Mouse (Mus musculus) cortical plate, adult 2 months (tissue): ENCODE measurements around the gene Il23r. TPM values are rescaled to one million over a fixed set of nuclear protein-coding genes. Genes with fewer than 3 reads are reported as not detected.
"Not testable (repeated sequence)": the region's sequence is repeated elsewhere in the genome, so short reads cannot be mapped to it uniquely, and the experiment has no call there.

ENCODE experiments used
- H3K27ac ChIP-seq: fragments of 200-500 bp; 2 replicates; pipeline ENCODE4 v1.5.1; 2012; ENCODE audit warnings: low read length, control low read depth, inconsistent platforms; ENCODE audit not compliant: insufficient read depth
- H3K4me1 ChIP-seq: fragments of 200-500 bp; 2 replicates; pipeline ENCODE4 v1.6.1; 2011; ENCODE audit warnings: low read length; ENCODE audit not compliant: control insufficient read depth, insufficient read depth
- H3K4me3 ChIP-seq: fragments of 200-500 bp; 2 replicates; pipeline ENCODE4 v1.5.1; 2011; ENCODE audit warnings: mild to moderate bottlenecking, low read length, control low read depth; ENCODE audit not compliant: insufficient read depth
- CTCF ChIP-seq: fragments of 200-500 bp; IDR thresholded peaks from 2 replicates; pipeline ENCODE4 v1.5.1; 2011; ENCODE audit warnings: mild to moderate bottlenecking, control low read depth, low read length; ENCODE audit not compliant: insufficient read depth; ENCODE audit errors: extremely low read depth
- POLR2A ChIP-seq: fragments of 200-500 bp; IDR thresholded peaks from 2 replicates; pipeline ENCODE4 v1.6.1; 2011; ENCODE audit warnings: mild to moderate bottlenecking, low read length, control low read depth; ENCODE audit not compliant: insufficient read depth; ENCODE audit errors: extremely low read depth
- polyA plus RNA-seq: library from polyadenylated mRNA; depleted of rRNA; stranded (reverse); fragments of >200 nt; gene quantifications from 2 replicates; pipeline ENCODE4 v1.2.3, GENCODE M21; 2012; rRNA removed

Gene Il23r
- polyA plus RNA-seq = not detected in 2 replicates

DNA sequence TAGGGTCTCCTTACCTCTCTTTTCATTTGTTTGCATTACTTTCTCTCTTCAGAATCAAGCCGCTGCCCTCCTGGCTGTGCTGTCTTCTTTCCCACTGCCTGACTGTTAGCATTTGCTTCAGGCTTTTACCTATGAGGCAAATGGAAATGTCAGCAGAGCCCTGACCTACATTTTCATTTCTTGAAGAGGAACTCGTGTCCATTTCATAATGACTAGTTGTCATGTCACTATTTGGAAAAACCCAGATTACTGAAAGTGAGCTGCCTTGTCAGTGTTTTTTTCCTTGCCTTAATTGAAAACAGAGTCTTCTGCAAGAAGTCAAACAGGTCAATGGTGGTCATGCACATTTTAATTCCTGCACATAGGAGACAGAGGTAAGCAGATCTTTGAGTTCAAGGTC is at the start of gene Il23r:
TSS of gene Il23r (minus strand) at position 101 of the 400 bp plus-strand sequence.
- no peaks in the 10 kb centered on the region for H3K4me1 ChIP-seq
- no peak within 1 kb of the TSS for H3K27ac ChIP-seq
- no peak within 1 kb of the TSS for H3K4me3 ChIP-seq
- no peak for TF ChIP-seq POLR2A
- TF ChIP-seq CTCF = no peak

DNA sequence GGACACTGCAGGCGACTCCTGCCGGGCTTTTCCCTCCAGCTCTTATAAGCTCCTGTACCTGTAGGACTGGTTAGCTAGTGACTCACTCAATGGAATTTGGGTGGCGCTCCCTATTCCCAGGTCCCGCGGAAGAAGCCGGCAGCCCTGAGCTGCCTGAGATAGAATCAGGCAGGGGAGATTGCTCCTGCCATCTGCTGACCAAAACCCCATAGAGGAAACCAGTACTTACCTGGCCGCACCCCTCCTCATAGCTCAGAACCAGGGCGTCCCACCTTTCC is 44.1 kb upstream of the Il23r start, which contains the start of gene Tacstd2:
TSS of gene Tacstd2 (minus strand) at position 20 of the 278 bp plus-strand sequence.
- TF ChIP-seq POLR2A (no peak), CTCF (no peak)
- Histone ChIP-seq H3K4me3 (peak within 1 kb of the TSS; percentile 10), H3K27ac (no peak within 1 kb of the TSS), H3K4me1 (no peaks in the 10 kb centered on the region)

DNA sequence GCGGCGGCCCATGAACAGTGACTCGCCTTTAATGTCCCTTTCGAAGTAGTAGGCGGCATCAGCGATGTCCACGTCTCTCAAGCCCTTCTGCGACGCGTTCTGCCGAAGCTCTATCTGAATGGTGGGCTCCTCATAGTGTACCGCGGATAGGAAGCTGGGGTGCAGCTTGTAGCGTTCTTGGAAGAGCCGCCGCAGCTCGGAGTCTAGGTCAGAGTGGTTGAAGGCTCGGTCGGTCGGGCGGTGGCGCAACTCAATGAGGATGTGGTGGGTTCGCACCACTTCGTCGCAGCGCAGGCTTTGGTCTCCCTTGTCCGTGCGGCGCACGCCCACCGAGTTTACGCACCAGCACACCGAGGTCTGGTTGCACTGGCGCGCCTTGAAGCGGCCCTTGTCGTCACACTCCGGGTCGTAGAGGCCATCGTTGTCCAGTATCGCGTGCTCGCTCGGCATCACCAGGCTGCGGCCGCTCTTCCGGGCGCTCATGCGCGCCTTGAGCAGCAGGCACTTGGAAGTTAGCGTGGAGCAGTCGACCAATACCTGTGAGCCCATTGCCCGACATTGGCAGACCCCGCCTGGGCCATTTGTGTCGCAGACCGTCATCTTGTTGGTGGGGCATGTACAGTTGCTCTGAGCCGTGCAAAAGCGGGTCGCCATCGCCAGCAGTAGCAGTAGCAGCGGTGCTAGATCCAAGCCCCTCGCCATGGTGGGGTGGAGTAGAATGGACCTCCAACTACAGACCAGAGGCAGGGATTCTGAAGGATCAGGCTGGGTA is 43.5 kb upstream of the Il23r start:
- no peak for TF ChIP-seq CTCF
- TF ChIP-seq POLR2A = no peak
- H3K4me3 ChIP-seq = peak overlapping the region; percentile 10
- H3K4me1 ChIP-seq = no peaks in the 10 kb centered on the region
- H3K27ac ChIP-seq = no peak overlapping the region

DNA sequence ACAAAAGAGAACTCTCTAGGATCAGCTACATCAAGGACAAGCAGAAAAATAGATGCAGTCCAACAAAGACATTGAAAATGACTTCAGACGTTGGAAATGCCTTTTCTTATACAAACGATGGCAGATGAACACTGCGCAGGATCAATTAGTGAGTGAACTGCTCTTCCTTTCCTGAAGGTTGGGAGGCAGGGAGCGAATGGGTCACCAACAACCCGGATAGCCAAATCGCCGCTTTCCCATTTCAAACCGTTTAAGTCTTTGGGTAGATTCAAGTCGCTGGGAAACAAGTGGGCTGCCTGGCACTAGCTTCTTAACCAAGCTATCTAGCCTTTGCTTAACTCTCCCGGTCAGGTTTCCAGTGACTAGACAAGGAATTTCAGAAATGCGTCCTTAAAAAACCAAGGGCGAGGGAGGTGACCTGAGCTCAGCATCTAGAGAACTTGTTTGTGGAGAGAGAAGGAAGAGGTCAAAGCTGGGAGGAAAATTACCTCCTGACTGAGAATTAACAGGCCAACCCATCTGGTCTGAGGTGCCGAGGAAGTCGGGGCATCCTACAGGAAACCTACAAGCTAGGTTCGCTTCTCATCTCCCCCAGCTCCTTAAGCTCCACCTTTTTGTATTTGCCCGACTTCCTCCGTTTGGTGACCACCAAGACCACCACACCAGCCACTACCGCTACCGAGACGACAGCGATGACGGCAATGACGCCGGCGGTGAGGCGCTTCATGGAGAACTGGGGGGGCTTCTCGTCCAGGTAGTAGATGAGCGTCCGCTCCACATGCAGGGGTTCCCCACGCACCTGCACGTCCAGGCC is 42.7 kb upstream of the Il23r start:
- H3K27ac ChIP-seq = no peak overlapping the region
- TF ChIP-seq POLR2A (no peak), CTCF (no peak)
- no peaks in the 10 kb centered on the region for H3K4me1 ChIP-seq
- H3K4me3 ChIP-seq = peak overlapping the region; percentile 10

DNA sequence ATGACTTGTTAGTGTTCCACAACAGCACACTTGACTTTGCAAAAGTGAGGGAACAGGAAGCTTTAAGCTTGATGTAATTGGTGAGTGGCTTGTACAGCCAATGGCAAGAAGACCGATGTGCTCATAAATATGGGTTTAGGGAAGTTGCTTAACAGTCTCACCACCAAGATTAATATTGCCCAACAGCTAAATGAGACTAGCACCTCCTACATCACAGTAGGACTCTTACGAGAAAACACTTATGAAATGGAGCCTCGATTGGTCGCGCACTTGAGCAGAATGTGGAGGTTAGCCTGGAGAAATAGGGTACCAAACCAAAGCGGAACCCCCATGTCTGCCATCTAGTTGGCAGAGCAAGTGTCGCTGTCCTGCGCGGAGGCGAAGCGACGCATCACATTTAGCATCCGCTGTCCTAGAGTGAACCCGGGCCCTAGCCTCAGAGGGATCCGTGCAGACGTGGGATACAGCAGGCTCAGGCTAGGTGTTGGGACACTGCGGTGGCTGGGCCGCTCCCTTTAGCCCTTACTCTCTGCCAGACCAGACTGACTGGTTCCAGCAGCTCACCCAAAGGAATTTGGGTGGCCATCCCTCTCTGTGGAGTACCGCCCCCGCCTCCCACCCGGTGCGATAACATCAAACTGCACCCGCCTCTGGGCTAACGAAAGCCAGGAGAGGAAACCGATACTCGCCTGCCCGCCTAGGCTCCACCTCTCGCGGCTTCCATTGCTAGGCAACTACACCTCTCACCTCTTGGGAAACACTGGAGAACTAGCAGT is 41.2 kb upstream of the Il23r start:
- TF ChIP-seq POLR2A = no peak
- TF ChIP-seq CTCF = no peak
- Histone ChIP-seq H3K4me1 (no peaks in the 10 kb centered on the region), H3K4me3 (peak overlapping the region; percentile 4; the same call in 1 of the 2 replicates), H3K27ac (no peak overlapping the region)

DNA sequence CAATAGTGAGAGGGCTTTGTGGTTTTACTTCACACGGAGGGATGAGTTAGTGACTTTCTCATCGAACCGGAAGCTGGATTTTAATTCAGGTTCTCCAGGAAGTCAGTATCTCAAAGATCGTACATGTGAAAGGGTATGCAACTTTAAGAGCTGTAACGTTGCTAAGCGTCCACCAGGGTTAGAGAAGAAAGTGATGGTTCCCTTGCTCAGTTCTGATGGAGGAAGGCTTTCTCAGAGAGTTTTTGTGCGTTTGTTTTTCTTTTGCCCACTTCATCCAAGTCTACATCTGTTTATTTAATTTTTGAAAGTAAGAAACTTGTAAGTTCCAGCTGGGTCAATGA is 40.1 kb upstream of the Il23r start:
- TF ChIP-seq CTCF (no peak), POLR2A (no peak)
- Histone ChIP-seq H3K4me3 (no peak overlapping the region), H3K27ac (no peak overlapping the region), H3K4me1 (no peaks in the 10 kb centered on the region)

DNA sequence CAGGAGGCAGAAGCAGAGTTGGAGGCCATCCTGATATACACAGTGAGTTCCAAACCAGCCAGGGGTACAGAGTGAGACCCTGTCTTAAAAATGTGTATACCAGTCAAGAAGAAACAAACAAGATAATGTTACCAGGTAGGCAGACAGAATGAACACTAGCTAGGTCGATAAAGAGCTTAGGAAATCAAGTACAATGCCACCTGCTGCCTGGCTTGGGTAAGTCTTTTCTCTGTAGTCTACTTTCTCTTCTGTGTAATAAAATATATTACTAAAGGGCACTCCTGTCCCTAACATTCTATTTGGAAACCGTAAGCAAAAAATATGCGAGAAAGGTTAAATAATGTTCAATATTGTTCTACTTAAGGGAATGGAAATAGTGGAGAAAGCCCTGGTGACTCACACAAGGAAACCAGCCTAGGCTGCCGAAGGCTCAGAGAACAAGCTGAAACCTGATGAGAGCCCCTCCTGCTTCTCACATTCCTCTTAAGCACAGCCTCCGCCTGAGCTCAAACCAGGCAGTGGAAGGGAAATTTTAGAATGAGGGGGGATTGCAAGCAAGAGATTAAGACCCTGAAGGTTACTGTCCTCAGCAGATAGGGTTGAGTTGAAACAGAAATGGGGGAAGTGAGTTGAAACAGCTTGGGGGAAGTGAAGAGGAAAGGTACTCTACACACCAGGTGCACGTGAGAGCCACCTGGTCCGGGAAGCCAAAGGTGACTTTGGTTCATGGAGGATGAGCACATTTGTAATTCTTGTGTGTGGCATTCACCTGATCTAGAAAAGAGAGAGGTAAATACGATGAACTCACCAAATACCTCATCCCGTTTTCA is 39.6 kb upstream of the Il23r start:
- Histone ChIP-seq H3K4me3 (no peak overlapping the region), H3K4me1 (no peaks in the 10 kb centered on the region), H3K27ac (no peak overlapping the region)
- no peak for TF ChIP-seq POLR2A
- TF ChIP-seq CTCF = 0 out of 2 replicates have a peak, but pooled peaks have one; percentile 9

DNA sequence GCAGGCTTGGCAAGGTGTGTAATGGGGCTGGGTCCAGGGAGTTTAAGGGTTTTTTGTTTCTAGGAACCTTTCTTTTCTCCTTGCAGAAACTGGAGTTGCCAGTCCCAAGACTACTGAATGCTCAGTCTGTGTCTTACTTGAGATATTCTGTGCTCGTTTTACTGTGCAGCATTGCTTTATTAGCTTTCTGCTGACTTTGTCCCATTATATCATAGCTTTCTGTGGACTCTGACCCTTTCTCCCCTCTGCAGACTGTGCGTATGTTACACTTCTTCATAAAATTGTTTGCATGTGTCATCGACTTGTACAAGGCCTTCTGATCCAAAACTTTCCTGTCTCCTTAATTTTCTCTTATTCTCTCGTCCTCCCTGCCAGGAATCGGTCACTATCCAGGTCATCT is 34.7 kb upstream of the Il23r start:
- no peak overlapping the region for H3K4me3 ChIP-seq
- no peak overlapping the region for H3K27ac ChIP-seq
- no peaks in the 10 kb centered on the region for H3K4me1 ChIP-seq
- TF ChIP-seq CTCF (no peak), POLR2A (no peak)

DNA sequence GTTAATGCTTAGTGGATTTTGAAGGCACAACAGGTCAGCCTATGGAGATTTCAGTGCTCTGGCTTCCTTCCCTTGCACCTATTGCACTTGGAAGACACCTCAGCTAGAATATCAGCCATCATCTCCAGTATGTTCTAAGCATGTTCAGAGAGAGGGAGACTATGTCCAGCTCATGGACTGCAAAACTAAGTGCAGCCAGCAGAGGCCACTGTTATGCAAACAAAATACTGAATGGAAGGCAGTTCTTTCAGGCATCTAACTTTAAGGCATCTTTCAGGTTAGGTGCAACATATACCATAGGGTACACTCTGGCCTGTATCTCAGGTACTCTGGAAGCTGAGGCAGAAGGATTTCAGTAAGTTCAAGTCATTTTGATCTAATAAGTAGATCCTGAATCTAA is 19.1 kb upstream of the Il23r start:
- Histone ChIP-seq H3K4me3 (no peak overlapping the region), H3K27ac (no peak overlapping the region), H3K4me1 (no peaks in the 10 kb centered on the region)
- TF ChIP-seq POLR2A (no peak), CTCF (peak; percentile 53; the same call in 1 of the 2 replicates)

DNA sequence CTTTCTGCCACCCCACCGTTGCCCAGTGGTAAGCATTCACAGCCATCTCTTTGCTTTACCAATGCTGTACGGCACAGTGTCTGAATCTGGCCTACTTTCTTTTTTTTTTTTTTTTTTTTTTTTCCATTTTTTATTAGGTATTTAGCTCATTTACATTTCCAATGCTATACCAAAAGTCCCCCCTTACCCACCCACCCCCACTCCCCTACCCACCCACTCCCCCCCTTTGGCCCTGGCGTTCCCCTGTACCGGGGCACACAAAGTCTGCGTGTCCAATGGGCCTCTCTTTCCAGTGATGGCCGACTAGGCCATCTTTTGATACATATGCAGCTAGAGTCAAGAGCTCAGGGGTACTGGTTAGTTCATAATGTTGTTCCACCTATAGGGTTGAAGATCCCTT is 10.3 kb upstream of the Il23r start:
- H3K4me3 ChIP-seq, H3K4me1 ChIP-seq, H3K27ac ChIP-seq: not testable (repeated sequence)
